Mouse (Mus musculus) cortical plate, adult 2 months (tissue): ENCODE measurements at regions not wholly inside any gene's neighbourhood (a gene's known extent, or its start where the extent isn't known, plus 50 kb on each side); places are given as distances from the start of the nearest gene placed in this dataset.

Source experiments
- H3K27ac ChIP-seq: fragments of 200-500 bp; 2 replicates; pipeline ENCODE4 v1.5.1; 2012; ENCODE audit warnings: low read length, control low read depth, inconsistent platforms; ENCODE audit not compliant: insufficient read depth
- H3K4me1 ChIP-seq: fragments of 200-500 bp; 2 replicates; pipeline ENCODE4 v1.6.1; 2011; ENCODE audit warnings: low read length; ENCODE audit not compliant: control insufficient read depth, insufficient read depth
- H3K4me3 ChIP-seq: fragments of 200-500 bp; 2 replicates; pipeline ENCODE4 v1.5.1; 2011; ENCODE audit warnings: mild to moderate bottlenecking, low read length, control low read depth; ENCODE audit not compliant: insufficient read depth
- CTCF ChIP-seq: fragments of 200-500 bp; IDR thresholded peaks from 2 replicates; pipeline ENCODE4 v1.5.1; 2011; ENCODE audit warnings: mild to moderate bottlenecking, control low read depth, low read length; ENCODE audit not compliant: insufficient read depth; ENCODE audit errors: extremely low read depth
- POLR2A ChIP-seq: fragments of 200-500 bp; IDR thresholded peaks from 2 replicates; pipeline ENCODE4 v1.6.1; 2011; ENCODE audit warnings: mild to moderate bottlenecking, low read length, control low read depth; ENCODE audit not compliant: insufficient read depth; ENCODE audit errors: extremely low read depth

DNA sequence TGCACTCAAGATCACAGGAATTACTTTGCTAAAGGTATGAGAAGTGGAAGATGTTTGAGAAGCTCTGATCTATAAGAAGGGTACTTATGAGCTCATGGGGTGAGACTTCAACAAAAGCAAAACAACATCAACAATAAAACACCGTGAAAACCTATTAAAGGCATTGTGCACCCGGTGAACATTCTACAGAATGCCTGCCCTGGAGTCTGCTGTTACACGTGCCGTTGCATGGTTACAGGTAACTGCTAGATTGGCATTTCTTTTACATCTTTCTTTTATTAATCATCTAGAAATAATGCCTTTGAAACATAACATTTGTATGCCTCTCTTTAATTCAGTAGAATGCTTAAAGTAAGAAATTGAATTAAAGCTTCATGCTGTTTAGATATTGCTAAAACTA is 661.0 kb downstream of the Pcdh18 start:
- no peaks in the 10 kb centered on the region for H3K4me1 ChIP-seq
- TF ChIP-seq POLR2A (no peak), CTCF (no peak)
- no peak overlapping the region for H3K27ac ChIP-seq
- H3K4me3 ChIP-seq = no peak overlapping the region

DNA sequence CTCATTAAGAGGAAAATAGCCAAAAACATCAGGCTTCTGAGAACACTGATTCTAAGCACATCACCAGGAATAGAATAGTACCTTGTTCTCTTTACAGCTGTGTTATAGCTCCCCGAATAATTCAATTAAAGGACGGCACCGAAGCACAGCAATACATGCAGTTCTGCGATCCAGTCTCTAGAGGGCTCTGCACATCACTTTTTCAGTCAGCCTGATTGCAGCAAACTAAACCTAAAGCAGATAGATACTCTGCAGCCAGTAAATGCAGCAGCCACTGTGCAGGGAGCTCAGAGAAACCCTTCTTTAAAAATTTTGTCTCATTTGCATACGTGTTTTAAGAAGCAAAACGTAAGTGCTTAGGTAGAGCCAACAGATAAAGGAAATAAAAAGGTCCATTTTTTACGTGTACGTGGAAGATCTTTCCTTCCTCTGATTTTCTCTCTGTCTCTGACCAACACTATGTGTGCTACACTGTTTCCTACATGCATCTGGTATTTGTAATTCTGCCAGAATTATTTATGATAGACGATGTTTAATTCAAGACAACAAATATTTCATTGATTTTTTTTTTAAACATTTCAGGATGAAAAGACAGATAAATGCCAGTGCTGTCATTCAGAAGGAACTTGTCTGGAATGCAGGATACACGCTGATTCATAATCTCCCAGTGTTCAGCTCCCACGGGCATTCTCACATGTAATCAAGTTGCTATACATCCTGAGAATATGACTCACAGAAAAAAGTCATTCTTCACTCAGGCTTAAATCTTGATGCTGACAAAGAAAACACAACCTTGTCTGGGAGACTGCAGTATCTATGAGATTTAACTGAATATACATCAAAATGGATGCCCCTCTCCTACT is 663.1 kb downstream of the Pcdh18 start:
- Histone ChIP-seq H3K4me1 (no peaks in the 10 kb centered on the region), H3K4me3 (no peak overlapping the region), H3K27ac (no peak overlapping the region)
- TF ChIP-seq POLR2A (no peak), CTCF (peak; percentile 87)

DNA sequence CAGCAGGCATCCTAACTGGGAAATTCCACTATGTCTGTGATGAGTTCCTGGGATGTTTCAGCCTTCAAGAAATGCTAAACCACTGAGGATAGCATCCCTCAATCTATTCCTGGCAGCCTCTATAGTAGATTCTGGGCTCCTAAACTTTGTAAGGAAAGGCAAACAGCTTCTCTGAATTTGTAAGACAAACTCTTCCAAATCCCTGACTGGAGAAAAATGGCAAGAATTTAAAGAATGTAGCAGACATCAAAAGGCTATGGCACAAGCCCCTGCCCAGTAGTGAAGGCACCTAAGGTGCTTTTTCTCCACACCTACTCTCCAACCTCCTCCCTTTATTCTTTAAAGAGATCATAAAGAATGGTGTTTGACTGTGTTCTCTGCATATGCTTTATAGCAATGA is 688.3 kb downstream of the Pcdh18 start:
- TF ChIP-seq POLR2A (no peak), CTCF (no peak)
- H3K27ac ChIP-seq = no peak overlapping the region
- no peaks in the 10 kb centered on the region for H3K4me1 ChIP-seq
- H3K4me3 ChIP-seq = no peak overlapping the region

DNA sequence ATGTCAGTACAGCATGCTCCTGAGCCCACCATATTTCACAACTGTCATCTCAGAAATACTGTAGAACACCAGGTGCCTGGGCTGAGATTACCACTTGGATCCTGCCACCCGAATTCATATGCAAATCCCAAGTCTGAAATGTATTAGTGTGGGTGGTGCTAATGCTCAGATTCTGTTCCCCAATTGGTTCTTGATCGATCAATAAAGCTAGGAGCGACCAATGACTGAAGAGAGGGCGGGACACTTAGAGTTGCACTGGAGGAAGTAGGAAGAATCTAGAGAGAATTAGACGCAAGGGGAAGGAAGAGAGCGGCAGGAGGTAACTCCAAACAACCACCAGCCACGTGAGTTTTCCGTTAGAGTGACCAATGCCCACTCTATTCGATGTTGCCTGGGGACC is 695.0 kb downstream of the Pcdh18 start:
- Histone ChIP-seq H3K27ac (no peak overlapping the region), H3K4me1 (no peaks in the 10 kb centered on the region), H3K4me3 (no peak overlapping the region)
- no peak for TF ChIP-seq CTCF
- TF ChIP-seq POLR2A = no peak

DNA sequence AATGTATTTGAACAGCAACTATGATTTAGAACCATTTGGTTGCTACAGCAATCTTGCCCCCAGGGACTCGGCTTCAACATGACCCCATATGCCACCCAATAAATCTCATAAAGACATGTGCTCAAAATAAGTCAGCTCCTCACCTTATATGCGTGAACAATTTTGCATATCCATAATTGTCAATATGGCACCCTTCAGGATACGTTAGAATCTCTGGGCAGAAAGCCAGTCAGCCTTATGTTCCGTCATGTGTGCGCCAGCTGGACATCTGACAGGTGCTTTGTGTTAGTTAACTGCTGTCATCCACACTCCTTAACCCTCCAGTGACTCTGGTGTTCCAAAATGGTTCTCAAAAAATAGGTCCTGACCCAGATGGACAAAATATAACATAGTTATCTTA is 724.1 kb downstream of the Pcdh18 start:
- no peaks in the 10 kb centered on the region for H3K4me1 ChIP-seq
- H3K4me3 ChIP-seq = no peak overlapping the region
- no peak overlapping the region for H3K27ac ChIP-seq
- TF ChIP-seq POLR2A (no peak), CTCF (no peak)

DNA sequence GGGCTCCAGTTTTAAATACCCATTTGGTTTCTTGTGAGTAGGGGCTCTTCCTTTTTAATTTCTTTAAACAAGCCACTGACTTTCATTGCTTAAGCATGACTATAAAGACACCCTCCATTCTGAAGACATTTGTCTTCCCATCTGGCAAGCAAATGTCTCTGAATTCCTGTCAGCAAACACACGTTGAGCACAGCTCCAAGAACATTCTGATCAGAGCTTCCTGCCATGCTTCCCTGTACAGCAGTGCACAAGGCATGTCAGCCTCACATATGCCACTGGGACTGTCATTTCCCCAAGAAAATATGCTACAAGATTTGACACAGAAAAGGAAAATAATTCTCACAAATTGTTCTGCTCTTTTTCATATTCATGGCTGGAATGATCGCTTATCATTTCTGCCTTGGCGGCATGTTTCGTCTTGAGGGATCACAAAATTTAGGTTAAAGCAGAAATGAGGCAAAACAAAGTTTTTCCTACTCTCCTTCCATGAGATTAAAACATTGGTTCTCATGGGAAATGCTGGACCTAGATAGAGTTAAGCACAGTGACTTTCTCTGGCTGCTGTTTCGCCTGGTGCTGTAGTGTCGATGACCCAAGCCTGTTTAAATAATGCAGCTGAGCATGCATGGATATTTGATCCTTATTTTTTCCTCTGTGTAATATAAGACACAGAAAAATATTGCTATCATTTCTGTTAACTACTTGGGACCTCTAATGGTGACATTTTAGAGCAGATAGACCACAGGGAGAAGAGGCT is 747.7 kb downstream of the Pcdh18 start:
- TF ChIP-seq CTCF = no peak
- H3K4me3 ChIP-seq = no peak overlapping the region
- H3K4me1 ChIP-seq = no peaks in the 10 kb centered on the region
- no peak overlapping the region for H3K27ac ChIP-seq
